Mouse (Mus musculus): ENCODE results near the gene Tmem108. TPM values are rescaled to one million over a fixed set of nuclear protein-coding genes. Genes with fewer than 3 reads are reported as not detected.

The Tmem108 gene
- polyA plus RNA-seq, 1 experiment, result 22.4 TPM

DNA sequence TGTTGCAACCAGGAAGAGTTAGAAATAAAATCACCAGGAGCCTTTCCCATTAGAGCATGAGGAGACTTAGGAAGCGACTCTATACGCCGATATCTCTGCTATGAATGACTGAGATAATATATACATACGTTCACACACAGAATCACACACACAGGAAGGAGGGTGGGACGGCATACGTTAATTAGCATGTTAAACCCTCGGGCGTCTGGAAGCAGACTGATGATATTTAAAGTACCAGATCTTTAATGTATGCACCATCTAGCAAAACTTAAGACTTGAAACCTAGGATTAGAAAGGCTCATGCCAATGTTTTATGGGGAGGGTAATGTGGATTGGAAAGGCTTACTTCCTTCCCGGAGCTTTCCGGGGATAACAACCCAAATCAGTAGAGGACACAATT lies 119.3 kb downstream of the Tmem108 start:
- DNase-seq (ENCODE audit: extremely low spot score in 1 of 2, low spot score in 1 of 2), result no peak

DNA sequence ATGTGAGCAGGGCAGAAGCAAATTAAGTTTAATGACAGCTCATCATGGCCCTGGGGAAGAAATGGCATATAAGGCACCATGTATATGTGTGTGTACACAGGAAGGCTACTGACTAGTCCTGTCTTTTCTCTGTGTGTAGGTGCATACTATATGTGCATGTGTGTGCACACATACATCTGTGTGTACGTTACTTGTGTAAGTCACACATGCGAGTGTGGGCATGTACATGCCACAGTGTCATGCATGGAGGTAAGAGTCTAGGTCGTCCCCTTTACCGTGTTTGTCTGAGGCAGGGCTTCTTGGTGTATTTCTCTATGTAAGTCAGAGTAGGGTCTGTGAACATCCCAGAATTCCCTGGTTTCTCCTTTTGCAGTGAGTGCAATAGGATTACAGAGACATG lies 120.3 kb downstream of the Tmem108 start:
- DNase-seq (ENCODE audit: extremely low spot score in 1 of 2, low spot score in 1 of 2), result no peak

DNA sequence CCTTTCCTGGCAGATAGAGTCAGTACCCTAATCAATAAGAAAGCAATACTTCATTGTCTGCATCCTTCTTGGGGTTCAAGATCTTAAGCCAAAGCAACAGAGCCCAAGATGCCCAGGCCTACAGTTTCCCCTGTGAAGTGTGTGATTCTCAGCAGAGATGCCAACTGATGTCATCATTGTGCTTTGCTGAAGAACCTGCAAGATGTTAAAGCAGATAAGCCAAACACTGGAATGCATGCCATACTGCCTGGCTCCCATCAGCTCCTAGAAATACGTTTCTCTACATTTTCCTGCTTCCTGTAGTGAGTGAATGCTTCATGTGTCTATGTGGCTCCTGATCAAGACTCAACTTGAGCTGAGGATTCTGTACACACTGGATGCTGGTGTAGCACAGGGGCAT lies 122.2 kb downstream of the Tmem108 start:
- no peak for DNase-seq (ENCODE audit: extremely low spot score in 1 of 2, low spot score in 1 of 2)

DNA sequence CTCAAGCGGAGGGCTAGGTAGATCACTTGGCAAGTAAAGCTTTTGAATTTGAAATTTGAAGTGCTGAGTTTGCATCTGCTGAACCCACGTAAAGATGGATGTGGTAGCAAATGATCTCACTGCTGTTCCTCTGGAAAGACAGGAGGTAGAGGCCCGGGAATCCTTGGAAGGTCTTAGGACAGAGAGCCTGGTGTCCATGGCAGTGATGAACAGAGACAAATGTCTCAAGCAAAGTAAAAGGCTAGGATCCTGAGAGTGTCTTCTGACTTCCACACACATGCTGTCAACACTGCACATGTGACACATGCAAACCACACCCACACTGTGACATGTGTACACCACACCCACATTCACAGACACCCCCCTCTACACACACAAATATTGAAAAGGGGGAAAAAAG lies 124.2 kb downstream of the Tmem108 start:
- DNase-seq (ENCODE audit: extremely low spot score in 1 of 2, low spot score in 1 of 2), result no peak

DNA sequence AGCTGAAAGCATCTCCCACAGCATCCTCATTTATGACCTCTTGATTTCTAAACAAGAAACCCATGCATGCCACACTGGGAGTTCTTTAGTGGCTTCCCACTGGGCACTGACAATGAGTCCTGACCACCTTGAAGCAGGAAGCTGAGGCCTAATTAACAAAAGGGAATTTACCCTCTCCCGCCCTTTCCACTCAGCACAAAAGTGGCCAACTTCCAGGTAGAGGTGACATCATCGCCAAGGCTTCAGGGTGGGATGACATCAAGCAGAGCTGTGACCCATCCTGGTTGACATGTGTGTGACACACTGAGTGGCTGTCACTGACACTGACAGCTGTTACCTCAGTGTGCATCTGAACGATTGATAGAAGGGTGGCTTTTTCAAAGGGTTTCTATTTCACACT lies 124.8 kb downstream of the Tmem108 start:
- no peak for DNase-seq (ENCODE audit: extremely low spot score in 1 of 2, low spot score in 1 of 2)

DNA sequence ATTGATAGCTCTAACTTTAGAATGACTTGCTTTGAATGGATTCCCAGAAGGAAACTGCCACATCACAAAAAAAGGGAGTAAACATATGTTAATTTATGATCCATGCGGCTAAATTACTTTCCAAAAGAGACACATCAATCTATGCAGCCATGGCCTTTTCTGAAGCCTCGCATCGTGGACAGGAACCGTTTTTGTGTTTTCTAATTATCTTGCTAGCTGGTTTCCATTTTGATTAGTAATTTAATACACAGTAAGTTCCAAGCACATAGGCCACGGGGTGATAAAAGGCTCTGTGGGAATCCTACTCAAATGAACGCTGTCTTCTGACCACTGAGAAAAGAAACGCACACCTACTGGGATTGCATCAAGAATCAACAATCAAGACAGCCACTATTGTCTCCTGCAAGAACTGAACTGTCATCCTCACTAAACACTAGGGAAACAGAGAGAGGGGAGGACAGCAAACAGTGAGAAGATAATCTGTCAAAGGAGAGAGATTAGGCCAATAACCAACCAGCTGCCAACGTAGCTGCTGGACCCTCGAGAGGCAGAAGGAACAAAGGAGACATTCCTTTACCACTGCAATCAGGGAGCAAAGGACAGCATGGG lies 132.7 kb downstream of the Tmem108 start:
- no peak for DNase-seq (ENCODE audit: extremely low spot score in 1 of 2, low spot score in 1 of 2)

DNA sequence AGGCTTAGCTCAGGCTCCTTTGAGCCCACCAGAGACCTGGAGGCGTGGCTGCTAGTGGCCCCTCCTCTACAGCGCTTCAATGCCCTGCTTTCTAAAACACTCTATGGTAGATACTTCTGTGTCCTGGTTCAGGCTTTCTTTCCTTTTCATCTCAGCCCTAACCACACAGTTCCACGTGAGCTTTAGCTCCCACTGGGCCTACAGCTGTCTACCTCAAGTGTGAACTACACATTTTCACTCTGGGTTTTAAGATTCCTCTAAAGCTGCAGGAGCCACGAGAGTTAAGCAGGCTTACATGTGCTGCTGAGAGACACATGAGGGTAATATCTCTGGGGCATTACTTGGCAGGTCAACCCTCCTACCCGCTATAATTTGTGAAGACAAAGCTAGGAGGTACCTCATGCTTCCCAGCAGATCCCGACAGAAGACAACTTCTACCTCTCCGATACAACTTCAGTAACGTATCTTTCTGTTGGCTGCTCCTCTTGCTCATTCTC lies 134.2 kb downstream of the Tmem108 start:
- DNase-seq (ENCODE audit: extremely low spot score in 1 of 2, low spot score in 1 of 2), result no peak

DNA sequence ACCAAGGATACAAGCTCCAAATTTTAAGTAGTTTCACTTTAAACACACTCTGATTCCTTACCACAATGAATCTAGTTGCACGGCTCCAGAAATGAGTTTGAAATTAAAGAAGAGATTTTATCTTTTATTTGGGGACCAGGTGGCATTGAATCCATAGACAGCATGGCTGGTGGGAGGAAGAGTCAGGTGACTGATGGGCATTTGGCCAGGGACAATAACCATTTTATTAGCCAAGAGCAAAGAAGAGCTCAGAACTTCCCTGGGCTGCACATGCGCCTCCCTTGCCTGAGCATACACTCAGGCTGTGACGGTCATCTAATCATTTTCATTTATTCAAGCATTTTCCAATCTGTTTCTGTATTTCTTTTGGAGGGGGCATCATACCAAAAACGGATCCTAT lies 135.5 kb downstream of the Tmem108 start:
- no peak for DNase-seq (ENCODE audit: extremely low spot score in 1 of 2, low spot score in 1 of 2)

DNA sequence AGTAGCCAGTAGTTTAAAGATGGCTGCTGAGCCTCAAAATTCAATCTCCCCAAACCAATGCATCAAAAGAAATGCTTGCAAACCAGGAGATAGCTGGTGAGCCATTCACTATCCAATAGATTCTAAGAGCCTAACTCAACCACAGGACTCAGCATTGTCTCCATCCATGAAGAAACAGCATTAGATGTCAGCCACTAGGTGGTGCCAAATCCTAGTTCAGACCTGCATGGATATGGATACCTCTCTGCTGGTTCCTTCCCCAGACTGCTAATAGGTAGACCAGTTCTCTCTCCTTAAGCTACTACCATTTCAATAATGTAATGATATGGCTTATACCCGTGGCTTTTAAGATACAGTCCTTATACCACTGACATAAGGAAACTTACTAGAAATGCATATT lies 137.0 kb downstream of the Tmem108 start:
- DNase-seq (ENCODE audit: extremely low spot score in 1 of 2, low spot score in 1 of 2), result peak; percentile 54 to 90

DNA sequence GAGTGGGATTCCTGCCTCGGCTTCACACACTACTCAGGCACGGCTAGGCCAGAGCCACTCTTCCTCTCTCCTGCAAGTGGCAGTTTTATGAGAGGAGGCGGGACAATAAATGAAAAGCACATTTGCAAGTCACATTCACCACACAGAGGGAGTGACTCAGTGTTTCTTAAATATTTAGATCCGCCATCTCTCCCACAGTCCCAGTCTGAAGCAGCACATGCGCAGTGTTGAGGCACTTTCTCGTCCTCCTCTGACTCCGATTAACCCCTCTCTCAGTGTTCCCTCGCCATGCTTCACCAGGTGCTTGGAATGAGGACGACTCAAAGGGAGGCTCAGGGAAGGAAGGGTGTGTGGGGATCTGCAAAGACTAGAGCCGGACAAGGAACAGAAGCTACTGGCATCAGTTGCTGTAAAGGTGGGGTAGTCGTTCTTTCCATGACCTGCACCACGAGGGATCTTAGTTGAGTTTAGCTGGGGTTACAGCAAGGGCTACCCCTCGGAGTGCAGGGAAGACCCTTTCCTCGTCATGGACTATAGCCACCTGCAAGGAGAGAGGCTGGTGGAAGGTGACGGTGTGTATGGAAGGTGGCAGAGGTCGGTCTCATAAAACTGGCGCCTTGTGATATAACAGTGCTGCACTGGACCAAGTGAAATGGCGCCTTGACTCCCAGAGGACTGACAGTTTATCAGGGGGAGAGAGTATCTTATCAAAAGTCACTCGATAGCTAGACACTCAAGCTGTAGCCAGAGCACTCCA lies 137.9 kb downstream of the Tmem108 start:
- DNase-seq (ENCODE audit: extremely low spot score in 1 of 2, low spot score in 1 of 2), result peak; percentile 45 to 77

DNA sequence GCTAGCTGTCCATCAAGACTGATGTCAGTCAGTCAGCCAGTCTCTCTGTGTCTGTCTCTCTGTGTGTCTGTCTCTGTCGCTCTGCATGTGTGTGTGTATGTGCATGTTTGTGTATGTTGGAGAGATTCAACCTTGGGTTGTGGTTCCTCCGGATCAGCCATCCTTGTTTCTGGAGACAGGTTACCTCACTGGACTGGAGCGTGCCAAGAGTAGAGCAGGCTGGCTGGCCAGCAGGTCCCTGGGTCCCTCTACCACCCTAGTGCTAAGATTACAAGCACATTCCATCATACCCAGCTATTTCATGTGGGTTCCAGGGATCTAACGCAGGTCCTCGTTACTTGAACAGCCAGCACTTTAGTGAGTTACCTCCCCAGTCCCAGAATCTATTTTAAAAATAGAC lies 138.6 kb downstream of the Tmem108 start:
- DNase-seq (ENCODE audit: extremely low spot score in 1 of 2, low spot score in 1 of 2), result no peak

DNA sequence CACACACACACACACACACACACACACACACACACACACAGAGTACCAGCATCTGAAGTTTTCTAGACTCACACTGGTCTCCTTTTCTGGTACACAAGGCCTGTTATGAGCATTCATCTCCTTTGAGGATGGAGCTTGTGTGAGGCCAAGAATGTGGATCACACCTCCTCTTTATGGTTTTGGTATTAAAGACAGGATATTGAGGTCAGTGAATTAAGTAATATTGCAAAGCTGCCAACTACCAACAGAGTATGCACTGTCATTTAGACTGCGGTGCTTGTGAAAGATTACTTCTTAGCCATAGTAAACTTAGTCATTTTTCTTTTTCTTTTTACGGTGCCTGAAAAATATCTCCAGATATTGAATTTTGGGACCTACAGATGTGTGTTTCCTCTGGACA lies 139.8 kb downstream of the Tmem108 start:
- DNase-seq (ENCODE audit: extremely low spot score in 1 of 2, low spot score in 1 of 2), result no peak

DNA sequence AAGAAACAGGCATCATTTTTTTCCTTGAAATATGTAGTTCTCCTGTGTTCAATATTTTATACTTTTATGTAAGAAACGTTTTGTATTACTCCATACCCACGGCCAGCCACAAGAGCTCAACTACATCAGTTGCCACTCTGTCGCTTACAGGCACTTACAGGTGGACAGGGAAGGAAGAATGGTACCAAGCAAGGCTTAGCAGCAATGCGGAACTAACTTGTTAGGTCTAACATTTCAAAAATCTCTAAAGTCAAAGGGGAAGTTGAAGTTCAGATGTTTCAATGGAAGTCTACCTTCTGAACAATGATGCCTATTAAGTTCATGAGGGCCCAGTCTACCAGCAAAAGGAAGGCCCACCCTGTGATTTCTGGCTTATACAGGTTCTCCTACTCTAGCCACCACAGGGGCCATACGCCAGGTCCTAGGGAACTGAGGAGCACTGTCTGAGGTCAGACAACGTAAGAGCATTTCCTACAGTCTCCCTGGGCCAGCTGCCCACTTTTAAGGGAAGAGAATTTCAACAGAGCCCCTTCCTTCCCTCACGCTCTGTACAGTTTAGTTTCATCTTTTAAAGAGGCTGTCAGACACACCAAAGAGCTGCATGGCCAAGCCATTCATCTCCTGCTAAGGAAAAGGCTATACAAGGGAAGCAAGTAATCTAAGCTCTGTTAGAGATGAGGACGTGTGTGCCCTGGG lies 141.0 kb downstream of the Tmem108 start:
- no peak for DNase-seq (ENCODE audit: extremely low spot score in 1 of 2, low spot score in 1 of 2)

DNA sequence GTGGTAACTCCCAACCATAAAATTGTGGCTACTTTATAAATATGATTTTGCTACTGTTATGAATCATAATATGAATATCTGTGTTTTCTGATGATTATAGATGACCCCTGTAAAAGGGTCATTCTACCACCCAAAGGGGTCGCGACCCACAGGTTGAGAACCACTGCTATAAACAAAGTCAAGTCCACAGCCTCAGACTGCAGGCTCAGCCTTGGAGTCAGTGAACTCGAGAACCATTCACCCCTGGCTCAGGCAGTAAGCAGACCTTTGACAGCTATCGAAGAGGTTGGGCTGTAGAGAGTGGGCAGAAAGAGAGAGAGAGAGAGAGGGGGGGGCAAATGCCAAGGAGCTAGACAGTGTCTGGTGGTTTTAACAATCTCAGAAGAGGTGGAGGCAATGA lies 147.4 kb downstream of the Tmem108 start:
- no peak for DNase-seq (ENCODE audit: extremely low spot score in 1 of 2, low spot score in 1 of 2)

DNA sequence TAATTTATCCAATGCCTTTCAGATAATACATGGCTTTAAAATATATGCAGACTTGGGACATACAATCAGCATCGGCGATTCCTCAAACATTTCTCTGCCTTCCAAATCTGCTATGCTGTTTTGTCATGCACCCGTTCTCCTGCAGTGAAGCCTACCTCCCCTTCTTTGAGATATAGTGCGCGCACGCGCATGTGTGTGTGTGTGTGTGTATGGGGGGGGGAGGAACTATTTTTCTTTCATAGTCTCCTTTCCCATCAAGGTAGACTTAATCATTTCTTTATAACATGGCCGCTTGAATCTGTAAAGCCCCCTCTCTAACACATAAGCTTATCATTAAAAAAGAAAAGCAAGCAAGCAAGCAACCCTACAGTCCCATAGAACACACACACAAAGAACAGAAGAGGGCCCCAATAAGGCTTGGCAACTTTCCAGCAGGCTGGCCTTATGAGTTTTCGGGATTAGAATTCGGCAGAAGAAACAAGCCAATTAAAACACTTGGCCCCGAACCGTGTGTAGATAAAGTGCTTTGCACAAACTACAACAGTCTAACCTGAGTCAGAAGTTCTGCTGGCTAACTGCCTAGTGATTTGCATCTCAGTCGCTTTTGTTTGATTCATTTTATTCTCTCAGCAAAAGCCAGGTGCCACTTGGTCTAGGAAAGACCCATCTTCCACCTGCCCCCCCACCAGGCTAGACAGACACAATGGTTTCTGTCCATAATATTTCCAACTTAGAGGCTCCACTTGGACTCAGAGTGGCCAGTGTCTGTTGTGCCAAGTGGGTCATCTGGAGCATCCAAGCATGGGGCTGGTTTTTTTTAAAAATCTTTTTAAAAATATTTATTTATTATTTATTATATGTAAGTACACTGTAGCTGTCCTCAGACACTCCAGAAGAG lies 153.2 kb downstream of the Tmem108 start:
- no peak for DNase-seq (ENCODE audit: extremely low spot score in 1 of 2, low spot score in 1 of 2)

DNA sequence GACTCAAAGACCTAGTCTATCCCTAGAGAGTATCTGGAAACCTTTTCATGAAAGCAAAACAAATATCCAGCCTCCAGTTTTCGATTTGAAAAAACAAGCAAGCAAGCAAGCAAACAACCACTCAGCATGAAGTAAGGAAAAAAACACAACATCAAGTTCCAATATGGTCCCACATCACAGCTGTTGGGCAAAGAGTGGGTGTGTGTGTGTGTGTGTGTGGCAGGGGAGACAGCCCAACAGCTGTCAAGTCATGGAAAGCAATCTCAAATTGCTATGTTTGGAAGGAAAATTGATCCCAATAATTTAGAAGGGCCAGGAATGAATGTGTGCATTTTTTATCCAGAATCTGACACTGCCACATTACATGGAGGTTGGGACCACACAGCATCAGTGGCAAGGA lies 155.6 kb downstream of the Tmem108 start:
- DNase-seq (ENCODE audit: extremely low spot score in 1 of 2, low spot score in 1 of 2), result no peak

DNA sequence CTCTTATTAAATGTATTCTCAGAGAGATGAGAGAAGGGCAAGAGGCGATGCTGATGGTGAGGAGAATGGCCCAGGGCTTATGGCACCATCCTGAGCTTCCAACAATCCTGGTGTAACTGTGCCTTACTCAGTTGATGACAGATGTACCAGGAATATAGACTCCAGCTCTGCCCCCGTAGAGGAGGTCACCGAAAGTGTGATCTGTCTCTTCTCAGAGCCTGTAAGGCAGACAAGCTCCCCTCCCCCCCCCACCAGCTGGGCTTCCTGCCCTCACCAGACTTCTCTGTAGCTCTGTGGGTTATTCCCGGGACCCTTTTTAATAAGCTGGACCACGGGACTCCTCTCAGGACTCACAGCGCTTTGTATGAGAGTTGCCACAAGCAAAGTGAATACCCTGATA lies 157.8 kb downstream of the Tmem108 start:
- no peak for DNase-seq (ENCODE audit: extremely low spot score in 1 of 2, low spot score in 1 of 2)

DNA sequence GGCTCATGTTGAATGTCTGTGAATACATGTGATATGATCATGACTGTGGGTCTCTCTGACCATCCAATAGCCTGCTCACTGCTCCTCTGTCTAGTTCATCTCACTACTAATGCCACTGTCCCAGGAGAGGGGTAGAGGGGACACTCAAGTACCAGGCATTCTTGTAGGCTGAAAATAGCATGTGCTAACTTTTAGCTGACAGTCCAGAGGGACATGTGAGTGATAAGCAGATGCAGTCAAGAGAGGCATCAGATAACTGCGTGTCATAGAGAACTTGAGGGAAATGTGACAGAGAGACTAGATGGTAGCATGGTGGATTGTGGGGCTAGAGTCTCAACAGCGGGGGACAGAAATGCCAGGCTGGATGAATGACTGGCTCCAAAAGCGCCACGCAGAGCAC lies 159.8 kb downstream of the Tmem108 start:
- no peak for DNase-seq (ENCODE audit: extremely low spot score in 1 of 2, low spot score in 1 of 2)

DNA sequence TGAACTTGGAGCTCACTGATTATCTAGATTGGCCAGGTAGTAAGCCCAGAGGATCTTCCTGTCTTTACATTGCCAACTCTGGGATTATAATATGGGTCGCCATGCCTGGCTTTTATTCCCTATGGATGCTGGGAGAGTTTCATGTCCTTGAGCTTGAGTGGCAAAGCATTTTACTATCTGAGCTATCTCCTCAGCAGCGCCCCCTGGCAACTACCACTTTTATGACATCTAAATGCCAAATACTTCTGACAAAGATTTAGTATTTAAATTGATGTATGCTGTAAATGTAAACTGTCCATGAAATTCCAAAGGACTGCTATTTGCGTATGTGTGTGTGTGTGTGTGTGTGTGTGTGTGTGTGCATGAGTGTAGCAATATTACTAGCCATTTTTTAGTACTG lies 160.8 kb downstream of the Tmem108 start:
- no peak for DNase-seq (ENCODE audit: extremely low spot score in 1 of 2, low spot score in 1 of 2)

DNA sequence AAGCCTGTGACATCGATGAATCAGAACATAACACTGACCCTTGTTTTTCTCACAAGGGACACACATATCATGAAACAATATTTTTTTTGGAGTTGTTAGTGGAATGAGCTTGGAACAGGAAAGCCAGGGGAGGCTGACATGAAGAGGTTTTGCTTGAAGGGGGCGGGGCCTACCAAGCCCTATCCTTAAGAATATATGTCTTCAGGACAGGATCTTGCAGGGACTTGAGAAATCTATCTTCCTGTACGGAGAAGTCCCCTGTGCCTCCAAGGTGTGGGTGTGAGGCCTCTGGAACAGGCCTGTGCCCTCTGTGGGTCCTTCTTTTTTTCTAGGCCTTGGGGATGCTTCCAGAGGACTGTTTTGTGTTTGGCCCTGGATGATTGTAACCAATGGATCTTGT lies 161.7 kb downstream of the Tmem108 start:
- DNase-seq (ENCODE audit: extremely low spot score in 1 of 2, low spot score in 1 of 2), result no peak

DNA sequence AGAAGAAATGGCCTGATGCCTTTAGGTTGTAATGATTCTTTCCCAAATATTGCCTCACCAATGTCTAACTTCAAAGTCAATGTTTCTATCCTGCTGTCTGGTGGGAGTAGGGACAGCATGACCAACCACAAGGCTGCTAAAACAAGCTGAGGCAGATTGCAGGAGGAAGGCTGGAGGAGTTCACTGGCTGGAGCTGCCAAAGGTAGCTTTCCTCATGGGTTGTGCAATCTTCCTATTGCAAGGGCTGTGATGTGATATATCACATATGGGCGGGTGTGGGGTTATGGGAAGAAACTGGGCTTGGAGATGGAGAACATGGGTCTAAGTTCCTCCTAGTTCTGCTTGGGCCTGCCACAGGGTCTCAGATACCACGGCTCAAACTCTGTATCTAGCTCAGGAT lies 163.8 kb downstream of the Tmem108 start:
- DNase-seq (ENCODE audit: extremely low spot score in 1 of 2, low spot score in 1 of 2), result peak; percentile 61 to 62
